Mouse (Mus musculus) intestine, embryonic 15.5 days (tissue): ENCODE results near the gene Slc36a2. TPM values are rescaled to one million over a fixed set of nuclear protein-coding genes. Genes with fewer than 3 reads are reported as not detected.

Experiments used
- ATAC-seq: fragments of 200-750 bp; cut with Nextera tagmentation; 2 replicates; pipeline ENCODE4 v1.8.0; 2017; ENCODE audit warnings: moderate TSS enrichment, moderate library complexity
- H3K27ac ChIP-seq: fragments of 300-500 bp; sonication (generic); 2 replicates; pipeline ENCODE4 v1.5.1; 2015; ENCODE audit warnings: mild to moderate bottlenecking, inconsistent platforms
- H3K27me3 ChIP-seq: fragments of 300-500 bp; sonication (generic); replicated peaks from 2 replicates; pipeline ENCODE4 v1.6.1; 2015; ENCODE audit warnings: inconsistent platforms
- H3K36me3 ChIP-seq: fragments of 300-500 bp; sonication (generic); 2 replicates; pipeline ENCODE4 v1.6.1; 2015; ENCODE audit warnings: inconsistent platforms
- H3K4me1 ChIP-seq: fragments of 300-500 bp; sonication (generic); replicated peaks from 2 replicates; pipeline ENCODE4 v1.6.1; 2015; ENCODE audit warnings: inconsistent platforms
- H3K4me2 ChIP-seq: fragments of 300-500 bp; sonication (generic); replicated peaks from 2 replicates; pipeline ENCODE4 v1.6.1; 2015; ENCODE audit warnings: mild to moderate bottlenecking, inconsistent platforms
- H3K4me3 ChIP-seq: fragments of 300-500 bp; sonication (generic); replicated peaks from 2 replicates; pipeline ENCODE4 v1.5.1; 2015; ENCODE audit warnings: inconsistent platforms
- H3K9ac ChIP-seq: fragments of 300-500 bp; sonication (generic); 2 replicates; pipeline ENCODE4 v1.6.1; 2015; ENCODE audit warnings: inconsistent platforms
- H3K9me3 ChIP-seq: fragments of 300-500 bp; sonication (generic); 2 replicates; pipeline ENCODE4 v1.6.1; 2016; ENCODE audit warnings: inconsistent platforms
- WGBS: fragments of 180-500 bp; shearing (Covaris S2); methylation state at CpG from one replicate; pipeline ENCODE4 v1.1.7; 2015; 5-methylcytosine and 5-hydroxymethylcytosine counted together
- polyA plus RNA-seq: library from polyadenylated mRNA; unstranded; fragments of >200 nt; fragmentation: Nextera tagmentation; extraction: Ambion mirVana; gene quantifications from 2 replicates; pipeline ENCODE4 v1.2.1, GENCODE M21; 2015

Gene Slc36a2
- polyA plus RNA-seq, 1 experiment from 2014 or later: 0.31 TPM

GRCm38 (mm10) chr11:55147423-55147822, 37.5 kb downstream of the Slc36a2 start:
- 65% methylated on average over 6 of the region's 6 CpGs for WGBS
- ATAC-seq: no peak
- H3K4me1 ChIP-seq: no peaks in the 10 kb centered on the region
- no peak overlapping the region for H3K4me3 ChIP-seq
- H3K27me3 ChIP-seq: no peaks in the 10 kb centered on the region
- no peak overlapping the region for H3K9ac ChIP-seq
- no peaks in the 10 kb centered on the region for H3K9me3 ChIP-seq
- H3K36me3 ChIP-seq: no peaks in the 10 kb centered on the region
- no peak overlapping the region for H3K27ac ChIP-seq
- H3K4me2 ChIP-seq: no peak overlapping the region

GRCm38 (mm10) chr11:55146855-55147254, 38.0 kb downstream of the Slc36a2 start:
- H3K27me3 ChIP-seq: no peaks in the 10 kb centered on the region
- no peak overlapping the region for H3K9ac ChIP-seq
- no peaks in the 10 kb centered on the region for H3K9me3 ChIP-seq
- H3K4me3 ChIP-seq: no peak overlapping the region
- 76% methylated on average over 1 of the region's 1 CpGs for WGBS
- no peak overlapping the region for H3K4me2 ChIP-seq
- H3K36me3 ChIP-seq: no peaks in the 10 kb centered on the region
- H3K4me1 ChIP-seq: no peaks in the 10 kb centered on the region
- no peak overlapping the region for H3K27ac ChIP-seq
- no peak for ATAC-seq

GRCm38 (mm10) chr11:55144011-55144410, 40.9 kb downstream of the Slc36a2 start:
- H3K27ac ChIP-seq: no peak overlapping the region
- WGBS: 51% methylated on average over 5 of the region's 5 CpGs
- H3K4me1 ChIP-seq: no peaks in the 10 kb centered on the region
- no peak for ATAC-seq
- H3K9ac ChIP-seq: no peak overlapping the region
- no peaks in the 10 kb centered on the region for H3K27me3 ChIP-seq
- H3K36me3 ChIP-seq: no peaks in the 10 kb centered on the region
- no peaks in the 10 kb centered on the region for H3K9me3 ChIP-seq
- no peak overlapping the region for H3K4me2 ChIP-seq
- H3K4me3 ChIP-seq: no peak overlapping the region

DNA sequence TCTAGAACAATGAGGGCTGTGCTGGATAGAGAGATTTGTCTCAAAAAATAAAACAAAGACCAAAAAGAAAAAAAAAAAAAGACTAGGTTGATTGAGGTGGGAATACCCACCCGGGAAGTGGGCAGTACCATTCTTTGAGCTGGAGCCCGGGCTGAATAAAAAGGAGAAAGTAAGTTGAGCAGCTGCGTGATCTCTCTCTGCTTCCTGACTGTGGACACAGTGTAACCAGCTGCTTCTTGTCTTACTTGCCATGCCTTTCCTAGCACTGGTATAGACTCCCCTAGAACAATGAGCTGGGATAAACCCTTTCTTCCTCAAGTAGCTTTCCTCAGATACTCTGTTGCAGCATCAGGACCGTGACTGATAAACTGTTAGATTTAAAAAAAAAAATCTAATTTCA, 43.4 kb downstream of the Slc36a2 start:
- no peak for ATAC-seq
- no peaks in the 10 kb centered on the region for H3K9me3 ChIP-seq
- H3K9ac ChIP-seq: no peak overlapping the region
- no peak overlapping the region for H3K4me2 ChIP-seq
- no peak overlapping the region for H3K4me3 ChIP-seq
- H3K4me1 ChIP-seq: no peaks in the 10 kb centered on the region
- no peaks in the 10 kb centered on the region for H3K36me3 ChIP-seq
- H3K27me3 ChIP-seq: no peaks in the 10 kb centered on the region
- no peak overlapping the region for H3K27ac ChIP-seq
- WGBS: 82% methylated on average over 4 of the region's 4 CpGs

DNA sequence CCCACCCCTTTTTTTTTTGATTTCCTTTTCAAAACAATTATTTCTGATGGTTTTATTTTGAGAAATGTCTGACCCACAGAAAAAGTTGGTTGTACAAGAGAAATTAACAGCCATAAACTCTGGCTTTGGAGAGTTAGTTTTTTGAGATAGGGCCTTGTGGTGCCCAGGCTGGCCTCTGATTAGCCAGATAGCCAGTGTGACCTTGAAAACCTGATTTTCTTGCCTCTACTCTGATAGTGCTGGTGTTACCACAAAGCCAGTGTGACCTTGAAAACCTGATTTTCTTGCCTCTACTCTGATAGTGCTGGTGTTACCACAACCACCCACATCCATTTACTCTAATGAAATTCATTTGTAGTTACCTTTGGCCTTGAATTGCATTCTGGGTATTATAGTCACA, 47.2 kb downstream of the Slc36a2 start:
- H3K27me3 ChIP-seq: no peaks in the 10 kb centered on the region
- no peak overlapping the region for H3K4me3 ChIP-seq
- H3K9ac ChIP-seq: no peak overlapping the region
- no peaks in the 10 kb centered on the region for H3K36me3 ChIP-seq
- ATAC-seq: no peak
- no peak overlapping the region for H3K4me2 ChIP-seq
- H3K27ac ChIP-seq: no peak overlapping the region
- no peaks in the 10 kb centered on the region for H3K9me3 ChIP-seq
- H3K4me1 ChIP-seq: no peaks in the 10 kb centered on the region

DNA sequence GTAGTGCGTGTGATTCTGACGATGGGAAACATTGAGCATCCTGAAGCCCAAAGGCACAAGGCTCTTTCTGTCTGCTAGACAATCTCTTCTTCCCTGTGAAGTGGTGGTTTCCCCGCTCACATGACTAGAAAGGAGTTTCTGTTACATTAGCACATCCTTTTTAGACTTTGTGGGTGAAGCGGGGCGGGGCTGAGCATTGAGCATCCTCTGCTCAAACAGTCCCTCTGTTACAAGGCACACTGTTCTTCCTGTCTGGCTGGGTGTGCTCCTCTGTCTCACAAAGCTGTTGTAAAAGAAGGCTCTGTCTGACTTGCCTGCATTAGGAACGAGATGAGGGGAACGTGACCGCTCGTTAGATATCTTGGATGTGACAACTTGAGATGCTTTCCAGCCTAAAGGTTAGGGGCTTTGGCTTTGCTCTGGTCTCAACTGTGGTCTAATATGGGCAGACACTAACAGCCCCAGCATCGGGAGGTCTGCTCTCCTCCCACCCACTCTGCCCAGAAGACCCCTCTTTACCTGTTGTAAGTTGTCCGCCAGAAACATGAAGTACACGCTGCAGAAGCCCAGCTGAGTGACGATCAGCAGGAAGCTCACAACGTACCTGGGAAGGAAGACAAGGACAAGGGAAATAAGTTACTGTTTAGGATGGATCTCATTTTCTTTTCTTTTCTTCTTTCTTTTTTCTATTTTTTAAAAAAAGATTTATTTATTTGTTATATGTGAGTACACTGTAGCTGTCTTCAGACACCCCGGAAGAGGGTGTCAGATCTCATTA, 47.9 kb downstream of the Slc36a2 start:
- WGBS: 72% methylated on average over 15 of the region's 15 CpGs
- no peak overlapping the region for H3K9ac ChIP-seq
- H3K9me3 ChIP-seq: no peaks in the 10 kb centered on the region
- H3K27me3 ChIP-seq: no peaks in the 10 kb centered on the region
- no peaks in the 10 kb centered on the region for H3K4me1 ChIP-seq
- no peak overlapping the region for H3K4me2 ChIP-seq
- H3K4me3 ChIP-seq: no peak overlapping the region
- no peak overlapping the region for H3K27ac ChIP-seq
- H3K36me3 ChIP-seq: no peaks in the 10 kb centered on the region
- ATAC-seq: no peak

- Histone ChIP-seq H3K27me3 (no peaks in the 10 kb centered on the region), H3K4me2 (no peak overlapping the region), H3K36me3 (no peaks in the 10 kb centered on the region), H3K9ac (no peak overlapping the region), H3K9me3 (no peaks in the 10 kb centered on the region), H3K27ac (no peak overlapping the region), H3K4me1 (no peaks in the 10 kb centered on the region), H3K4me3 (no peak overlapping the region)
- no peak for ATAC-seq
- WGBS: 87% methylated on average over 5 of the region's 5 CpGs
These were observed 50.0 kb downstream of the Slc36a2 start for GRCm38 (mm10) chr11:55134871-55135270.

- Histone ChIP-seq H3K27me3 (no peaks in the 10 kb centered on the region), H3K4me2 (no peak overlapping the region), H3K4me3 (no peak overlapping the region), H3K9ac (no peak overlapping the region), H3K4me1 (no peaks in the 10 kb centered on the region), H3K27ac (no peak overlapping the region), H3K9me3 (no peaks in the 10 kb centered on the region), H3K36me3 (no peaks in the 10 kb centered on the region)
- ATAC-seq: no peak
- WGBS: 86% methylated on average over 1 of the region's 1 CpGs
These were observed 50.5 kb downstream of the Slc36a2 start for GRCm38 (mm10) chr11:55134407-55134806.

GRCm38 (mm10) chr11:55133204-55133603, 51.7 kb downstream of the Slc36a2 start:
- Histone ChIP-seq H3K4me1 (no peaks in the 10 kb centered on the region), H3K4me3 (no peak overlapping the region), H3K36me3 (no peaks in the 10 kb centered on the region), H3K9ac (no peak overlapping the region), H3K27ac (no peak overlapping the region), H3K27me3 (no peaks in the 10 kb centered on the region), H3K9me3 (no peaks in the 10 kb centered on the region), H3K4me2 (no peak overlapping the region)
- ATAC-seq: no peak
- 97% methylated on average over 1 of the region's 1 CpGs for WGBS

DNA sequence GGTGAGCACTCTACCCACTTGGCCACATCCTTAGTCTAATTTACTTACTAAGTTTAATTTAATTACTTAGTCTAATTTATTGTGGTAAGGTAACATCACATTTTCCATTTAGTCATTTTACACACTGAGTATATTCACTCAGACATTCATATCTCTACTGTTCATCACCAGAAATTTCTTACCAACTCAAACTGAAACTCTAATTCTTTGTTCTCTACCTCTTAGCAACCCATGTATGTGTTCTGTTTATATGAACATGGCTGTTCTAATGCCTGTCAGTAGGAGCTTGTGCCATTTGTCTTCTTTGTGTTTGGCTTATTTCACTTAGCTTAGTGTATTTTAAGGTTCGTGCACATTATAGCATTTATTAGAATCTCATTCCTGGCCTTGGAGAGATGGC, 52.9 kb downstream of the Slc36a2 start:
- Histone ChIP-seq H3K9ac (no peak overlapping the region), H3K27me3 (no peaks in the 10 kb centered on the region), H3K4me3 (no peak overlapping the region), H3K4me1 (no peaks in the 10 kb centered on the region), H3K36me3 (no peaks in the 10 kb centered on the region), H3K4me2 (no peak overlapping the region), H3K27ac (no peak overlapping the region), H3K9me3 (no peaks in the 10 kb centered on the region)
- no peak for ATAC-seq
- 62% methylated on average over 1 of the region's 1 CpGs for WGBS

- H3K4me1 ChIP-seq: no peaks in the 10 kb centered on the region
- H3K4me3 ChIP-seq: no peak overlapping the region
- no peak overlapping the region for H3K9ac ChIP-seq
- no peaks in the 10 kb centered on the region for H3K36me3 ChIP-seq
- H3K27ac ChIP-seq: no peak overlapping the region
- H3K27me3 ChIP-seq: no peaks in the 10 kb centered on the region
- no peak overlapping the region for H3K4me2 ChIP-seq
- WGBS: 87% methylated on average over 11 of the region's 11 CpGs
- H3K9me3 ChIP-seq: no peaks in the 10 kb centered on the region
- ATAC-seq: peak; percentile 63; the same call in 1 of the 2 replicates
These were observed 53.7 kb downstream of the Slc36a2 start for GRCm38 (mm10) chr11:55131077-55131742.

GRCm38 (mm10) chr11:55128411-55128810, 56.5 kb downstream of the Slc36a2 start:
- Histone ChIP-seq H3K9me3 (no peaks in the 10 kb centered on the region), H3K27ac (no peak overlapping the region), H3K9ac (no peak overlapping the region), H3K36me3 (no peaks in the 10 kb centered on the region), H3K4me1 (no peaks in the 10 kb centered on the region), H3K4me3 (no peak overlapping the region), H3K4me2 (no peak overlapping the region), H3K27me3 (no peaks in the 10 kb centered on the region)
- 77% methylated on average over 3 of the region's 3 CpGs for WGBS
- no peak for ATAC-seq

- H3K27ac ChIP-seq: no peak overlapping the region
- 62% methylated on average over 6 of the region's 6 CpGs for WGBS
These were observed 56.9 kb downstream of the Slc36a2 start for GRCm38 (mm10) chr11:55127937-55128336.

More at GRCm38 (mm10) chr11:55127937-55128336, 56.9 kb downstream of the Slc36a2 start:
- ATAC-seq: no peak
- Histone ChIP-seq H3K4me3 (no peak overlapping the region), H3K4me2 (no peak overlapping the region), H3K4me1 (no peaks in the 10 kb centered on the region), H3K36me3 (no peaks in the 10 kb centered on the region), H3K9ac (no peak overlapping the region), H3K27me3 (no peaks in the 10 kb centered on the region), H3K9me3 (no peaks in the 10 kb centered on the region)
